Mouse (Mus musculus) ovary, postnatal 36 days (tissue): ENCODE data around the gene Pdzph1.

ENCODE experiments used
- DNase-seq: peaks from one replicate; pipeline ENCODE4 v3.0.0; 2022; ENCODE audit warnings: low spot score, mixed read lengths

The Pdzph1 gene

DNA sequence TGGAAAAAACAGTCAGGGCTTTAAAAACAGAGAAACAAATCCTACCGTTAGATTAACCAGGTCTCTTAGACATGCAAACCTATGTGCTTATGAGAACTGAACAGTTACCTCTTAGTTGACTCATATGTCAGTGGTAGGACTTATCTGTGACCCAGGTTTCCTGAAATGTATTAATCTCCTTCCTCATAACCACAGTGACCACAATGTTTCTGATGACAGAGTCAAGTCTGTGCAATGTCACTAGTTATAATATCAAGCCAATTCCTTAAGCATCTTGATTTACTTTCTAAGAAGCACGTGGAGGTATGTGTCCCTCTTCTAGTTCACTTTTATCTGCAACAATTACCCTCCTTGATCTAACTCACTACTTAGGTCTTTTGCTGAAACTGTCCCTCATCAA lies 68.4 kb downstream of the Pdzph1 start:
- no peak for DNase-seq

GRCm38 (mm10) chr17:58919927-58920326 lies 71.2 kb downstream of the Pdzph1 start:
- DNase-seq = no peak

DNA sequence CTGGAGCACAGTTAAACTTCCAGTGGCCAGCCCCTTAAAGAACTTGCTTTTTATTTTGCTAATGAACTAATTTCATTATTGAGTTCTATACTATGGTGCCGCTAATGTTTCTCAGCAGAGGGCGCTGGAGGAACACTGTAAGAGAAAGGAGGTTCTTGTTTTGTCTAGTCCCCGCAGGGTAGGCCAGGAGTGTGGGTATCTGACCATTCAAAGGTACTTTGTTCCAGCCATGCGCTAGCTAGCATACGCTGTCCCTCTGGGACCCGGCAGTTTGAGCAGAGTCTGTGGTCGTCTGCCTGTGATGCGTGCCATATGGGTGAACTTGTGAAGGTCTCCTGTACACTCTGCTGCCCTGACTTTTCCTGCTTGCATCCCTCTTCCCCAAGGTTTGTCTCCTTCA lies 72.1 kb downstream of the Pdzph1 start:
- DNase-seq = peak; percentile 36

- no peak for DNase-seq
Measured at GRCm38 (mm10) chr17:58918539-58918938, 72.6 kb downstream of the Pdzph1 start.

GRCm38 (mm10) chr17:58911564-58911963 lies 79.6 kb downstream of the Pdzph1 start:
- DNase-seq = no peak

DNA sequence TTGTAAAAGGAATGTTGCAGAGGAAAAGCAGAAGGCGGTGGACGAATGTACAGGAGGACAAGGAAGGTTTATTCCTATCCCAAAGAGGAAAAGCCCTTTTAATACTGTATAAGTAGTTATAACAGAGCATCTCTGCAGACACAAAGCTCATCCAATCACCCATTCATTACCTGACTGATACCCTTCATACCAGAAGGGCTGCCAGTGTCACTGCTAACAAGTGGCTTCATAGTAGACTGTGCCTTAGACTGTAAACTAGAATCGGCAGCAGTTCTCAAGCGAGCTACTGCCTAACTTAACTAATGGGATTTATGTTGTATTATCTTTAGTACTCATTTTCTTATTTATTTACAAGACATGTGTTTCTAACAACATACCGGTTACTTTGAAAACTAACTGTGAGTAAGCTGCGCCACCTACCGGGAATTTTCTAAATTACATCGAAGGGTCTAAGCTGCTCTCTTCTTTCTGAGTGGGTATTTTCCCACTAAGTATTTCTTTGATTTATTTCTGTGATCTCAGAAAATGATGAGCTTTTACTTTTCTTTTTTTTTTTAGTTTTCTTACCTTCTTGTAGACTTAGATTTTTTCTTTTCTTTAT lies 82.0 kb downstream of the Pdzph1 start:
- DNase-seq = no peak

GRCm38 (mm10) chr17:58906001-58906400 lies 85.2 kb downstream of the Pdzph1 start:
- DNase-seq = no peak

DNA sequence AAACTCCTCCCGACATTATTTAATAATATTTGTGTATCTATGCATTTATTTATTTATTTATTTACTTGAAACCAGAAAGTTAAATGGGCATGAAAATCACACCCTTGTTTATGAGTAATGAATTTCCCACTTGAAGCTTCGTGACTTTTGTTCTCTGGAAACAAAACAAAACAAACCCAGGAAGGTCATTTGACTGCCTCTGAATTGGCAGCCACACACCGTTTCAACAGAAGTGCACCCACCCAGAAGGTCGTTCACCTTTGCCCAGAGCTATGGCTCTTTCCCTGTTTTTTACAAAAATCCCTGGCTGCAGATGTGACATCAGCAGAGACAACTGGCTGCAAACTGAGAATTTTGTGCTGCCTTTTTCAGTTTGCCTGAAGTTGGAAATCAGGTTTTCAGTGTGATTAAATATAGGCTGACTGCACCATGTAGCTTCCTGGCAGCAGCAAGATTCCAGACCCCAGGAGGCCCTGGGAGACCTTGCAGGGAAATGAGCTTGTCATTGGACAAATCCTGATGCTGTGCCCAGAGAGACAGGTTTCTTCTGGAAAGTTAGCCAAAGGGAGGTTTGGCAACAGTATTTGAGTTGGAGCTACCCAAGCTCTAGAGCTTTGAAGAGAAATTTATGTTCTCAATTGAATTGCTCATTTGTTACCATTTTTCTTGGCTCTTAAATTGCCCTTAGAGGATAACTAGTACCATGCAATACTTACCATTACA lies 99.5 kb downstream of the Pdzph1 start:
- DNase-seq = no peak

GRCm38 (mm10) chr17:58889905-58890645 lies 101.1 kb downstream of the Pdzph1 start:
- DNase-seq = no peak

DNA sequence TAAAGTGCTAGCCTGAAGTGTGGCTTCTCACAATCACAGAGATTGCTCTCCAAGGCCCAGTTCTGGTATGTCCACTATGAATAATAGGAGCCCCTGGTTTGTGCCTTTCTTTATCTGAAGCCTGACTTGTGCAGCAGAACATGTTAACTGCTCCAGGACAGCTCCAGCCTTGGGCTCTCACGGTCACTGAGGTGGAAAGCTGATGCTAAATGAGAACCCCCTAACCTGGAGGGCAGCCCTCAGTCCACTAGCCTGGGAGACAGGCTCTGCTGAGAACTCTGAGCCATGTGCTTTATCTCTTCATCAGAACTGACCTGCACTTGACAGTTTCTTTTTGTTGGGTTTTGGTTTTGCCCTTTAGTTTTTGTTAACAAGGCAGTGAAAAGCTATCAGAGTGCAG lies 106.8 kb downstream of the Pdzph1 start:
- DNase-seq = no peak

DNA sequence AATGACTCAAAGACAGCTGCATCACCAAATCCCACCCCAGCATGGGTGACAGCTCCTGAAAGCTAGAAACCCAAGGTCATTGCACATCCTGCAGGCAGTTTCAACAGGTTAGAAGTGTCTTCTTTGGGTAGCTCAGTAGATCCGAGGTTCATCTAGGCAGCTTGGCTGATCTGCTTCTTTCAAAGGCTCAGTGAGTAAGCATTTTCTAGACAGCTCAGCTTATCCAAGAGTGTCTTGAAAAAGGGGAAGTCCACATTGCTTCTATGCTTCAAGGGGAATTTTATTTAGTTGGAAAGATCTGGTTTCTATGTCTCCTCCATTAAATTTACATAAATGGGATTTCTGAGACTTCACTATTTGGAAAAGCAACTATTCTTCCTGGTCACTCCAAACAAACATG lies 117.8 kb downstream of the Pdzph1 start:
- no peak for DNase-seq

DNA sequence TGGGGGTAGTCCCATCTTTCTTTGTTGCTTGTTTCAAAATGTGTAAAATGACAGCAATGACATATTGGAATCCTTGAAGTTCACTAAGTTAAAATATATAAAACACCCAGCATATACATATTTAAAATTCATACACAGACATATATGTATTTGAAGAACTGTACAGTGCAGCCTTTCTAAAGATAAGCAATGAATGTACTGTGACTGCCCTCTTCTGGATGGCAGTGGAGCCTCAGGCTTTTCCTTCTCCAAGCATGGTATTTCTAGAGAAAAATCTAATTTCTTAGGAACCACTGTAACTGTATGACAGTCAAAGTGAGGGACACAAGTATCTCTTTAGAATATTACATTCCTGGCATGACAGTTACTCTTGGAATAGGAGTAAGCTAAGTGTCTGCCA lies 120.4 kb downstream of the Pdzph1 start:
- DNase-seq = no peak
